Mouse (Mus musculus): ENCODE results near the gene Fam219b.

Gene Fam219b

GRCm38 (mm10) chr9:57566846-57567245 lies 29.5 kb downstream of the Fam219b start:
- no peak for DNase-seq

- no peak for DNase-seq
These were observed 31.2 kb downstream of the Fam219b start for GRCm38 (mm10) chr9:57568500-57568899.

GRCm38 (mm10) chr9:57574397-57574796 lies 37.1 kb downstream of the Fam219b start:
- DNase-seq: no peak

GRCm38 (mm10) chr9:57575577-57575976 lies 38.2 kb downstream of the Fam219b start:
- no peak for DNase-seq

GRCm38 (mm10) chr9:57577144-57577849 lies 40.0 kb downstream of the Fam219b start:
- peak; percentile 19 for DNase-seq

- no peak for DNase-seq
These were observed 47.7 kb downstream of the Fam219b start for GRCm38 (mm10) chr9:57584991-57585390.

GRCm38 (mm10) chr9:57589224-57590126 lies 52.1 kb downstream of the Fam219b start, which contains the start of gene Ulk3:
Gene Ulk3 (plus strand): TSS chr9:57589452.
- peak; percentile 91 for DNase-seq

GRCm38 (mm10) chr9:57590726-57591125 lies 53.4 kb downstream of the Fam219b start:
- no peak for DNase-seq
